Mouse (Mus musculus) embryonic facial prominence, embryonic 10.5 days (tissue): ENCODE data around the gene Rgl1. TPM values are rescaled to one million over a fixed set of nuclear protein-coding genes. Genes with fewer than 3 reads are reported as not detected.

Experiments
- DNase-seq: peaks from one replicate; pipeline ENCODE4 v3.0.0-alpha.2; 2017; ENCODE audit warnings: low spot score
- H3K27ac ChIP-seq: fragments of 300-500 bp; sonication (generic); replicated peaks from 2 replicates; pipeline ENCODE4 v1.5.1; 2016; ENCODE audit warnings: mild to moderate bottlenecking
- H3K27me3 ChIP-seq: fragments of 300-500 bp; sonication (generic); replicated peaks from 2 replicates; pipeline ENCODE4 v1.6.1; 2016; ENCODE audit warnings: low read depth, mild to moderate bottlenecking; ENCODE audit not compliant: poor library complexity, severe bottlenecking
- H3K36me3 ChIP-seq: fragments of 300-500 bp; sonication (generic); replicated peaks from 2 replicates; pipeline ENCODE4 v1.6.1; 2016; ENCODE audit warnings: mild to moderate bottlenecking, moderate library complexity
- H3K4me1 ChIP-seq: fragments of 300-500 bp; sonication (generic); 2 replicates; pipeline ENCODE4 v1.6.1; 2016
- H3K4me3 ChIP-seq: fragments of 300-500 bp; sonication (generic); 2 replicates; pipeline ENCODE4 v1.5.1; 2016; ENCODE audit warnings: mild to moderate bottlenecking, moderate library complexity
- H3K9me3 ChIP-seq: fragments of 300-500 bp; sonication (generic); 2 replicates; pipeline ENCODE4 v1.6.1; 2016; ENCODE audit warnings: mild to moderate bottlenecking
- WGBS: fragments of 180-500 bp; shearing (Covaris S2); methylation state at CpG from one replicate; pipeline ENCODE4 v1.1.7; 2016; 5-methylcytosine and 5-hydroxymethylcytosine counted together
- polyA plus RNA-seq: library from polyadenylated mRNA; unstranded; fragments of >200 nt; fragmentation: Nextera tagmentation; extraction: Ambion mirVana; gene quantifications from 2 replicates; pipeline ENCODE4 v1.2.1, GENCODE M21; 2016

Rgl1 gene
- polyA plus RNA-seq, 1 experiment from 2014 or later: 30.8 TPM

GRCm38 (mm10) chr1:152578108-152578721, 187.9 kb downstream of the Rgl1 start:
- DNase-seq: no peak
- no peaks in the 10 kb centered on the region for H3K36me3 ChIP-seq
- no peak overlapping the region for H3K4me3 ChIP-seq
- WGBS: 44% methylated on average over 19 of the region's 19 CpGs
- H3K27me3 ChIP-seq: peaks cover 21% of the 10 kb centered on the region
- H3K4me1 ChIP-seq: peaks cover 97% of the 10 kb centered on the region
- H3K27ac ChIP-seq: peak overlapping the region; percentile 71
- H3K9me3 ChIP-seq: no peaks in the 10 kb centered on the region

- no peaks in the 10 kb centered on the region for H3K9me3 ChIP-seq
- peak; percentile 48 for DNase-seq
- H3K27ac ChIP-seq: peak overlapping the region; percentile 70
- H3K4me1 ChIP-seq: peaks cover 95% of the 10 kb centered on the region
- peaks cover 21% of the 10 kb centered on the region for H3K27me3 ChIP-seq
- WGBS: 13% methylated on average over 7 of the region's 7 CpGs
- no peak overlapping the region for H3K4me3 ChIP-seq
- no peaks in the 10 kb centered on the region for H3K36me3 ChIP-seq
These were observed 189.5 kb downstream of the Rgl1 start for GRCm38 (mm10) chr1:152576614-152577144.

GRCm38 (mm10) chr1:152575096-152575495, 191.1 kb downstream of the Rgl1 start:
- WGBS: 36% methylated on average over 5 of the region's 5 CpGs
- H3K9me3 ChIP-seq: no peaks in the 10 kb centered on the region
- peaks cover 32% of the 10 kb centered on the region for H3K27me3 ChIP-seq
- H3K4me1 ChIP-seq: peaks cover 80% of the 10 kb centered on the region
- H3K4me3 ChIP-seq: no peak overlapping the region
- peak; percentile 65 for DNase-seq
- peaks cover 15% of the 10 kb centered on the region for H3K36me3 ChIP-seq
- no peak overlapping the region for H3K27ac ChIP-seq

GRCm38 (mm10) chr1:152573470-152574059, 192.6 kb downstream of the Rgl1 start:
- Histone ChIP-seq H3K36me3 (peaks cover 21% of the 10 kb centered on the region), H3K4me3 (no peak overlapping the region), H3K27me3 (peaks cover 27% of the 10 kb centered on the region), H3K9me3 (no peaks in the 10 kb centered on the region), H3K4me1 (peaks cover 69% of the 10 kb centered on the region), H3K27ac (peak overlapping the region; percentile 3)
- DNase-seq: no peak
- 56% methylated on average over 8 of the region's 8 CpGs for WGBS

GRCm38 (mm10) chr1:152572755-152573469, 193.2 kb downstream of the Rgl1 start:
- WGBS: 32% methylated on average over 7 of the region's 7 CpGs
- peaks cover 21% of the 10 kb centered on the region for H3K36me3 ChIP-seq
- H3K4me1 ChIP-seq: peaks cover 69% of the 10 kb centered on the region
- peaks cover 24% of the 10 kb centered on the region for H3K27me3 ChIP-seq
- H3K4me3 ChIP-seq: no peak overlapping the region
- no peak for DNase-seq
- no peaks in the 10 kb centered on the region for H3K9me3 ChIP-seq
- peak overlapping the region; percentile 8; the same call in 1 of the 2 replicates for H3K27ac ChIP-seq

- WGBS: 92% methylated on average over 14 of the region's 14 CpGs
- H3K27ac ChIP-seq: no peak overlapping the region
- no peaks in the 10 kb centered on the region for H3K9me3 ChIP-seq
- H3K27me3 ChIP-seq: peaks cover 24% of the 10 kb centered on the region
- H3K4me3 ChIP-seq: no peak overlapping the region
- H3K4me1 ChIP-seq: peaks cover 71% of the 10 kb centered on the region
- no peak for DNase-seq
- peaks cover 21% of the 10 kb centered on the region for H3K36me3 ChIP-seq
These were observed 194.8 kb downstream of the Rgl1 start for GRCm38 (mm10) chr1:152571340-152571739.

- Histone ChIP-seq H3K27me3 (peaks cover 24% of the 10 kb centered on the region), H3K4me1 (peaks cover 71% of the 10 kb centered on the region), H3K27ac (no peak overlapping the region), H3K9me3 (no peaks in the 10 kb centered on the region), H3K4me3 (no peak overlapping the region), H3K36me3 (peaks cover 21% of the 10 kb centered on the region)
- no peak for DNase-seq
- WGBS: 93% methylated on average over 9 of the region's 9 CpGs
These were observed 195.5 kb downstream of the Rgl1 start for GRCm38 (mm10) chr1:152570681-152571080.

GRCm38 (mm10) chr1:152563282-152563681, 202.9 kb downstream of the Rgl1 start:
- 35% methylated on average over 5 of the region's 5 CpGs for WGBS
- peak overlapping the region; percentile 21 for H3K27ac ChIP-seq
- H3K4me1 ChIP-seq: peaks cover 90% of the 10 kb centered on the region
- no peaks in the 10 kb centered on the region for H3K27me3 ChIP-seq
- H3K36me3 ChIP-seq: no peaks in the 10 kb centered on the region
- DNase-seq: peak; percentile 66
- H3K9me3 ChIP-seq: no peaks in the 10 kb centered on the region
- H3K4me3 ChIP-seq: no peak overlapping the region

- no peak overlapping the region for H3K4me3 ChIP-seq
- no peaks in the 10 kb centered on the region for H3K27me3 ChIP-seq
- H3K4me1 ChIP-seq: peaks cover 89% of the 10 kb centered on the region
- no peaks in the 10 kb centered on the region for H3K36me3 ChIP-seq
- no peak for DNase-seq
- peak overlapping the region; percentile 21 for H3K27ac ChIP-seq
- H3K9me3 ChIP-seq: no peaks in the 10 kb centered on the region
- WGBS: 80% methylated on average over 6 of the region's 6 CpGs
These were observed 203.3 kb downstream of the Rgl1 start for GRCm38 (mm10) chr1:152562877-152563276.

GRCm38 (mm10) chr1:152560477-152560876, 205.7 kb downstream of the Rgl1 start:
- Histone ChIP-seq H3K27ac (no peak overlapping the region), H3K36me3 (peaks cover 7% of the 10 kb centered on the region; the same call in 1 of the 2 replicates), H3K4me1 (peaks cover 87% of the 10 kb centered on the region), H3K4me3 (no peak overlapping the region), H3K27me3 (no peaks in the 10 kb centered on the region), H3K9me3 (no peaks in the 10 kb centered on the region)
- 89% methylated on average over 5 of the region's 5 CpGs for WGBS
- no peak for DNase-seq

GRCm38 (mm10) chr1:152556576-152557281, 209.4 kb downstream of the Rgl1 start:
- peak overlapping the region; percentile 80 for H3K27ac ChIP-seq

GRCm38 (mm10) chr1:152555944-152556573, 210.1 kb downstream of the Rgl1 start:
- peaks cover 49% of the 10 kb centered on the region for H3K4me1 ChIP-seq
- H3K4me3 ChIP-seq: no peak overlapping the region
- peak overlapping the region; percentile 80 for H3K27ac ChIP-seq
- H3K9me3 ChIP-seq: no peaks in the 10 kb centered on the region
- peaks cover 50% of the 10 kb centered on the region for H3K36me3 ChIP-seq
- H3K27me3 ChIP-seq: no peaks in the 10 kb centered on the region
- DNase-seq: peak; percentile 72
- WGBS: 33% methylated on average over 7 of the region's 7 CpGs

More at GRCm38 (mm10) chr1:152556576-152557281, 209.4 kb downstream of the Rgl1 start:
- DNase-seq: no peak
- H3K4me1 ChIP-seq: peaks cover 55% of the 10 kb centered on the region
- peaks cover 43% of the 10 kb centered on the region for H3K36me3 ChIP-seq
- no peaks in the 10 kb centered on the region for H3K9me3 ChIP-seq
- no peaks in the 10 kb centered on the region for H3K27me3 ChIP-seq
- WGBS: 78% methylated on average over 14 of the region's 14 CpGs
- no peak overlapping the region for H3K4me3 ChIP-seq
